Mouse (Mus musculus): ENCODE data around the gene Vmn1r130. TPM values are rescaled to one million over a fixed set of nuclear protein-coding genes. Genes with fewer than 3 reads are reported as not detected.
"Not testable (repeated sequence)": the region's sequence is repeated elsewhere in the genome, so short reads cannot be mapped to it uniquely, and the experiment has no call there.

Vmn1r130 gene
- polyA plus RNA-seq (2016; fragmentation: Nextera tagmentation; extraction: Ambion mirVana), result not detected in 2 replicates

DNA sequence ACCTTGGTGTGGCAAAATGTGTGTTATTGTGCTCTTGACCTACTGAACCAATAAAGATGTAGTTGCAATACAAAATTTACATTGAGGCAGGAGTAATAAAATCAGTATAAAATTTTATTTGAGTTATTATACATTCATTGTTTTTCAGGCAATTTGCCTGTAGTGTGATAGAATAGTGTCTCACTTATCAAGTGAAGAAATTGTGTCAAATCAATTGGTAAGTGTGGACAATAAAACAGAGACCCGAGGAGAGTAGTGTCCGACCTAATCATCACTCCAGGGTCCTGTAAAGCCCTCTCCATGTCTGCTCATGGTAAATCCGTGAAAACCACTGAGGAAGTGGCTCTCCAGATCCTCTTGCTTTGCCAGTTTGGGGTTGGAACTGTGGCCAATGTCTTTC, at the start of gene Vmn1r130:
TSS of gene Vmn1r130 (plus strand) at position 301 of the 400 bp plus-strand sequence.
- not testable (repeated sequence) for H3K9me3 ChIP-seq; H3K36me3 ChIP-seq; H3K4me1 ChIP-seq (replicated peaks); H3K27ac ChIP-seq; H3K4me3 ChIP-seq; DNase-seq (ENCODE audit: low spot score); H3K27me3 ChIP-seq (ENCODE audit: insufficient read depth, poor library complexity, severe bottlenecking)
- WGBS, result no CpG with 5 or more reads among the region's 3 CpGs

DNA sequence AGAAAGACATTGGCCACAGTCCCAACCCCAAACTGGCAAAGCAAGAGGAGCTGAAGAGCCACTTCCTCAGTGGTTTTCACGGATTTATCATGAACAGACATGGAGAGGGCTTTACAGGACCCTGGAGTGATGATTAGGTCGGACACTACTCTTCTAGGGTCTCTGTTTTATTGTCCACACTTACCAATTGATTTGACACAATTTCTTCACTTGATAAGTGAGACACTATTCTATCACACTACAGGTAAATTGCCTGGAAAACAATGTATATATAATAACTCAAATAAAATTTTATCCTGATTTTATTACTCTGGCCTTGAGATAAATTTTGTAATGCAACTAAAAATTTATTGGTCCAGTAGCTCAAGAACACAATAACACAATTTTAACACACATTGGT, 34.4 kb downstream of the Vmn1r130 start, which contains the start of gene Vmn1r131:
TSS of gene Vmn1r131 (minus strand) at position 101 of the 400 bp plus-strand sequence.
- not testable (repeated sequence) for H3K27ac ChIP-seq; H3K4me1 ChIP-seq (replicated peaks); H3K27me3 ChIP-seq (ENCODE audit: insufficient read depth, poor library complexity, severe bottlenecking); H3K36me3 ChIP-seq; DNase-seq (ENCODE audit: low spot score); H3K9me3 ChIP-seq; H3K4me3 ChIP-seq
- WGBS, result no CpG with 5 or more reads among the region's 2 CpGs

Other genes with a start within 250 kb of the Vmn1r130 start
- gene Vmn1r125, start 239.6 kb upstream of the Vmn1r130 start, polyA plus RNA-seq (2016; fragmentation: Nextera tagmentation; extraction: Ambion mirVana), result not detected in 2 replicates
- gene Vmn1r126, start 210.3 kb upstream of the Vmn1r130 start, polyA plus RNA-seq (2016; fragmentation: Nextera tagmentation; extraction: Ambion mirVana), result not detected in 2 replicates
- not detected in 2 replicates for gene Vmn1r127, start 191.9 kb upstream of the Vmn1r130 start, polyA plus RNA-seq (2016; fragmentation: Nextera tagmentation; extraction: Ambion mirVana)
- not detected in 2 replicates for gene Vmn1r128, start 162.4 kb upstream of the Vmn1r130 start, polyA plus RNA-seq (2016; fragmentation: Nextera tagmentation; extraction: Ambion mirVana)
- not detected in 2 replicates for gene Vmn1r129, start 150.5 kb upstream of the Vmn1r130 start, polyA plus RNA-seq (2016; fragmentation: Nextera tagmentation; extraction: Ambion mirVana)
- gene Gm6882, start 79.0 kb upstream of the Vmn1r130 start, polyA plus RNA-seq (2016; fragmentation: Nextera tagmentation; extraction: Ambion mirVana), result not detected in 2 replicates
- not detected in 2 replicates for gene Vmn1r131, start 34.3 kb downstream of the Vmn1r130 start, polyA plus RNA-seq (2016; fragmentation: Nextera tagmentation; extraction: Ambion mirVana)
- not detected in 2 replicates for gene Vmn1r132, start 102.3 kb downstream of the Vmn1r130 start, polyA plus RNA-seq (2016; fragmentation: Nextera tagmentation; extraction: Ambion mirVana)
- gene Gm4175, start 249.7 kb downstream of the Vmn1r130 start, polyA plus RNA-seq (2016; fragmentation: Nextera tagmentation; extraction: Ambion mirVana), result not detected in 2 replicates